Mouse (Mus musculus) liver, postnatal 0 days (tissue): ENCODE measurements at regions not wholly inside any gene's neighbourhood (a gene's known extent, or its start where the extent isn't known, plus 50 kb on each side); places are given as distances from the start of the nearest gene placed in this dataset.

Experiments
- CTCF ChIP-seq: sonication (generic); IDR thresholded peaks from 2 replicates; pipeline ENCODE4 v1.5.1; 2016; ENCODE audit warnings: antibody characterized with exemption, low read depth
- EP300 ChIP-seq: IDR thresholded peaks from 2 replicates; pipeline ENCODE4 v1.6.1; 2016; ENCODE audit warnings: antibody characterized with exemption, low read depth, mild to moderate bottlenecking

- TF ChIP-seq CTCF (no peak), EP300 (no peak)
These were observed 247.8 kb downstream of the Fign start for GRCm38 (mm10) chr2:63850033-63850432.
